Mouse (Mus musculus): Measurements from ENCODE around the gene Adora3.

DNA sequence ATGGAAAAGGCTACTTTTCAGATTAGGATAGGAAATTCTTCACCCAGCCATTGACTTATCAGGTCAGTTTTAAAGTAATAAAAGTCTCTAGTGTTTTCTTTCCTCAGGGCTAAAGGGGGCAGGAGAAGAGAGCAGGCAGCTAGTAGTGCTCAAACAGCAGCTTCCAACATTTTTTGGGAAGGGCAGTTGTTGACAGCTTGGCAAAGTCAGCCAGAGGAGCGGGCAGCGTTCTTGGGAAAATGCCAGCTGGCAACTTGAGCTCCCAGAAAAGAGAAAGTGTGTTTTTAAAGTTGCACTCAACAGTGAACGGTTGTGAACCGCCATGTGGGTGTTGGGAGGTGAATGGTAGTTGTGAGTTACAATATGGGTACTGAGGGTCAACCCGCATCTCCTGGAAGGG, 64.4 kb downstream of the Adora3 start:
- no peak for TF ChIP-seq CTCF (IDR thresholded peaks at IDR 0.05; ENCODE audit: low read depth)
- no peak for TF ChIP-seq EP300 (IDR thresholded peaks at IDR 0.05; ENCODE audit: low read depth)

All from liver, embryonic 14.5 days (tissue).